Mouse (Mus musculus) skeletal muscle tissue, adult 2 months (tissue): ENCODE data around the gene Angptl7.
A peak's percentile ranks its signal among the peaks of the same experiment; 100 is the strongest.

Source experiments
- DNase-seq: peaks from one replicate; pipeline ENCODE4 v3.0.0-alpha.2; 2012; ENCODE audit warnings: low read depth, low spot score

The Angptl7 gene

GRCm38 (mm10) chr4:148455477-148456025 lies 44.7 kb downstream of the Angptl7 start:
- DNase-seq, result no peak

GRCm38 (mm10) chr4:148453707-148454106 lies 46.6 kb downstream of the Angptl7 start:
- DNase-seq, result no peak

GRCm38 (mm10) chr4:148448853-148449245 lies 51.4 kb downstream of the Angptl7 start:
- DNase-seq, result peak; percentile 34

- DNase-seq, result peak; percentile 97
These were observed 51.9 kb downstream of the Angptl7 start, which contains the start of gene Mtor for GRCm38 (mm10) chr4:148448179-148448852. TSS of gene Mtor (plus strand) at chr4:148448611.
